Mouse (Mus musculus) cortical plate, adult 2 months (tissue): Measurements from ENCODE around the gene Ccdc172. TPM values are rescaled to one million over a fixed set of nuclear protein-coding genes. Genes with fewer than 3 reads are reported as not detected.

Experiments
- H3K27ac ChIP-seq: fragments of 200-500 bp; 2 replicates; pipeline ENCODE4 v1.5.1; 2012; ENCODE audit warnings: low read length, control low read depth, inconsistent platforms; ENCODE audit not compliant: insufficient read depth
- H3K4me1 ChIP-seq: fragments of 200-500 bp; 2 replicates; pipeline ENCODE4 v1.6.1; 2011; ENCODE audit warnings: low read length; ENCODE audit not compliant: control insufficient read depth, insufficient read depth
- H3K4me3 ChIP-seq: fragments of 200-500 bp; 2 replicates; pipeline ENCODE4 v1.5.1; 2011; ENCODE audit warnings: mild to moderate bottlenecking, low read length, control low read depth; ENCODE audit not compliant: insufficient read depth
- CTCF ChIP-seq: fragments of 200-500 bp; IDR thresholded peaks from 2 replicates; pipeline ENCODE4 v1.5.1; 2011; ENCODE audit warnings: mild to moderate bottlenecking, control low read depth, low read length; ENCODE audit not compliant: insufficient read depth; ENCODE audit errors: extremely low read depth
- POLR2A ChIP-seq: fragments of 200-500 bp; IDR thresholded peaks from 2 replicates; pipeline ENCODE4 v1.6.1; 2011; ENCODE audit warnings: mild to moderate bottlenecking, low read length, control low read depth; ENCODE audit not compliant: insufficient read depth; ENCODE audit errors: extremely low read depth
- polyA plus RNA-seq: library from polyadenylated mRNA; depleted of rRNA; stranded (reverse); fragments of >200 nt; gene quantifications from 2 replicates; pipeline ENCODE4 v1.2.3, GENCODE M21; 2012; rRNA removed

Gene Ccdc172
- polyA plus RNA-seq: 0.09 TPM in 1 of 2 replicates, not detected in the other

DNA sequence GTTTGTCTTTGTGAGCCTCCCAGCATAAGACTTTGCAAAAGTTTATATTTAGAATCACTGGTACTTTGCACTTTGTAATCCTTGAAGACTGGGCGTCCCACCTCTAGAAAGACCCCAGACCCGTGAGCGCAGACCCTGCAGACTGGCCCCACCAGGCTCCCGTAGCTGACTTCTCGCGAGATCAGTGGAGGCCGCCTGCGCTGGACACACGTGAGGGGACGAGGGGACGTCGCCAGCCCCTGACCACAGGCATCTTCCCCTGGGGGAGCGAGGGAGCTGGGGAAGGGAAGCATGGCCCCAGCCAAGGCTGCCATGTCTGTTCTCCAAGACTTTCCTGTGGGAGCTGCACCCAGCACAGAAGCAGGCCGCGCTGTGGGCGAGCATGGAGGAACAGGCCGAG lies at the start of gene Ccdc172:
TSS of gene Ccdc172 (plus strand) at position 176 of the 400 bp plus-strand sequence.
- H3K27ac ChIP-seq: no peak within 1 kb of the TSS
- no peaks in the 10 kb centered on the region for H3K4me1 ChIP-seq
- no peak for TF ChIP-seq POLR2A
- TF ChIP-seq CTCF: no peak
- no peak within 1 kb of the TSS for H3K4me3 ChIP-seq

DNA sequence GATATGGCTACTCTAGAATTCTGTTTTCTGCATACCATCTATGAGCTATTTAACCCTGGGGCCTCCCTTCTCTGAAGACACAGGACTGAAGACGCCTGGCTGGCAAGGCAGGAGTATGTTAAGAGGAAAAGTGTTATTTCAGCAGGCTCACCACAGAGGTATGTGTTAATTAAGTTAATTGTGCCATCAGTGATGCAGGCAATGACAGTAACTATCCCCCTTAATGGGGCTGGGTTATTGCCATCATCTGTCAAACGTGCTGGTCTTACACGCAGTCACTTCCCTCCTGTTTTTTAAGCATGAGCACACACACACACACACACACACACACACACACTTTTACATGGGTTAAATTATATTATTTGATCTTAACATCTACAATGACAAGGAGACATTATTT lies 48.0 kb upstream of the Ccdc172 start:
- TF ChIP-seq POLR2A (no peak), CTCF (no peak)
- no peak overlapping the region for H3K4me3 ChIP-seq

DNA sequence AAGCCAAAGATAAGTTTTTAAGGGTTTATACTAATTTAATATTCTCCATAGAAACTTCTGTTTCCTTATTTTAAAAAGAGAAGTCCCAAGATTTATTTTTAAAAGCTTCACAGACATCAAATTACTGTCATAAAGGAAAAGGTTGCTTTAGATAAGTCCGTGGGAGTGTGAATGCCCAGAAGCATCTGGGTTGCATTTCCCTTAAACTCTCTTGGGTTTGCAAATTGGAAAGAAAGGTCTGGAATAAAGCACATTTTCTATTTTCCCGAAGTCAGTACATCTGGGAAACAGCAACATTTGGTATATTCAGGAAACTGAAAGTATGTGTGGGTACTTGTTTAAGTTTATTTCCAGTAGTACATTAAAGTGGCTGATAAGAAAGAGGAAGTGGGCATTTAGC lies 43.5 kb upstream of the Ccdc172 start:
- Histone ChIP-seq H3K27ac (no peak overlapping the region), H3K4me1 (0 out of 2 replicates have a peak, but pooled peaks cover 1% of the 10 kb centered on the region), H3K4me3 (no peak overlapping the region)
- TF ChIP-seq CTCF (no peak), POLR2A (no peak)

More for the DNA sequence above, 48.0 kb upstream of the Ccdc172 start:
- Histone ChIP-seq H3K4me1 (0 out of 2 replicates have a peak, but pooled peaks cover 1% of the 10 kb centered on the region), H3K27ac (no peak overlapping the region)

DNA sequence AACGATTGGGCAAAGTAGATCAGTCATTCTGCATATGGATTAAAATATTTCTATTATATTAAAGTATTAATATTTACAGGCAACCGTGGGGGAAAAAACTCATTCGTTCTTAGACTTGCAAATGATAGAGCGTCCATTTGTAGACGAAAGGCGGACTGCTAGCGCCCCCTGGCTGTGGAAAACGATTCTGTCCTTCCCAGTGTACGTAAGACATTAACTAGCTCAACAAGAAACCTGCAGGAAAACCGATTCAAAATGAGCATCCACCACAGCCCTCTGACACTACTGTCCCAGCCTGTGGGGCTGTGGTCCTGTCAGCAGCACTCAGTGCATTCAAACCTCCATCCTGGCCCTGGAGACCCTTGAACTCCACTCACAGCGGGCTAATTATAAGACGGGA lies 42.4 kb upstream of the Ccdc172 start:
- no peak overlapping the region for H3K4me3 ChIP-seq
- TF ChIP-seq POLR2A: no peak
- peak; percentile 93 for TF ChIP-seq CTCF
- 0 out of 2 replicates have a peak, but pooled peaks cover 1% of the 10 kb centered on the region for H3K4me1 ChIP-seq
- no peak overlapping the region for H3K27ac ChIP-seq

DNA sequence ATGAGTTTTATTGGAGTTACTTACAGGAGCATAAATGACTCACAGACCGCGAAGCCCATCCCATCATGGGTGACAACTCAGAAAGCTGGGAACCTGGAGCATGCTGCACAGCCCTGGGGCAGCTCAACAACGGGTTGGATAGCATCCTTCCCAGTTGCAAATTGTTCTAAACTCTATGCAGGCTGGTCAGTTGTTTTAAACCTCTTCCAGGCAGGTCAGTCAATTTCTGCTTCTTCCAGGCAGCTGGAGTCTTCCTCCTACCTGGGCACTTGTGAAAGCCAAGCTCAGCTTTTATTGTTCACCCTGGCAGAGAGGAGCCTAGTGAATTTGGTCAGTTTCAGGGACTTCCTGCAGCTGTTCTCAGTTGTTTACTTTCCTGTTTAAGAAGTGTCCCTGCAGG lies 37.5 kb upstream of the Ccdc172 start:
- Histone ChIP-seq H3K4me3 (no peak overlapping the region), H3K4me1 (no peaks in the 10 kb centered on the region), H3K27ac (no peak overlapping the region)
- no peak for TF ChIP-seq POLR2A
- no peak for TF ChIP-seq CTCF

DNA sequence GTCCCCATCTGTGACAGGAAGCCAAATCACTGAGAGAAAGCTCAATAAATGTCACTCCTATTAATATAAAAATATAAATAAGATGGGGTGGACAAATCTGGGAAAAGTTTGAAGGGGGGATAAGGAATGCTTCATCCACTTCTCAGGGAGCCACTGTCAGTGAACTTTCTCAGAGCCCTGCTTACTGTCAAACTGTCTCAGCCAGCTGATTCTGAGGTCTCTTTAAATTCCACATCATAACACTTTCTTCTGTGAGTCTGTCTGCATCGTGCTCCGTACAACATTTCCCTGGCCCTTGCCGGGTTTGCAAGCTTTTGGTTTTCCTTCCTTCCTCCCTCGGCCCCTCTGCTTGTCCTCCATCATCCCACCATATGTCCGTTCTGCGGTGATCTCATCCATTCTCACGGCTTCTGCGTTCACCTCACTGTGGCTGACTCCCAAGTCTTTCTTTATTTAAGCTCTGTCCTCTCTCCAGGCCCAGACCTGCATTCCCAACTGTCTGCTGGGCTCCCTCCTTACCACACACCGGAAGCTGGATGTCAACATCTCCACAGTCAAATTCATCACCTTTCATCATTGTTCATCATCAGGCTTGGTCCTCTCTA lies 29.3 kb upstream of the Ccdc172 start:
- Histone ChIP-seq H3K4me3 (no peak overlapping the region), H3K4me1 (no peaks in the 10 kb centered on the region), H3K27ac (no peak overlapping the region)
- TF ChIP-seq CTCF (no peak), POLR2A (no peak)

DNA sequence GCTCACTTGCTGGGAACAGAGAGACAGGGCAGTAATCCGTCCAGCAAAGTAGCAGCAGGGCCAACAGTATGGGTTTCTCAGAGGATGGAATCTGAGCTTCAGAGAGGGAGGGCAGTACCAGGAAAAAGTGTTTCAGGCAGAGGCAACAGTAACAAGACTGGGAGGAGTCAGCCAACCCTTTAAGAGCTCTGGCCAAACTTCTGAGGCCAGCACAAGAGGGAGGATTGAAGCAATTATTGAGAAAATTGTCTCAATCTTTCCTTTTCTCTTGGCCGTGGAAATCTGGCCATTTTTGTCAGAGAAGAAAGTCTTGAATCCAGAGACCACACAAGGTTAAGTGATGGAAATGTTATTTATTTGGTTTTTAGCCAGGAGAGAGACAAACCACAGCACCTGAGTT lies 25.1 kb upstream of the Ccdc172 start:
- Histone ChIP-seq H3K27ac (no peak overlapping the region), H3K4me1 (no peaks in the 10 kb centered on the region), H3K4me3 (no peak overlapping the region)
- no peak for TF ChIP-seq POLR2A
- TF ChIP-seq CTCF: no peak

DNA sequence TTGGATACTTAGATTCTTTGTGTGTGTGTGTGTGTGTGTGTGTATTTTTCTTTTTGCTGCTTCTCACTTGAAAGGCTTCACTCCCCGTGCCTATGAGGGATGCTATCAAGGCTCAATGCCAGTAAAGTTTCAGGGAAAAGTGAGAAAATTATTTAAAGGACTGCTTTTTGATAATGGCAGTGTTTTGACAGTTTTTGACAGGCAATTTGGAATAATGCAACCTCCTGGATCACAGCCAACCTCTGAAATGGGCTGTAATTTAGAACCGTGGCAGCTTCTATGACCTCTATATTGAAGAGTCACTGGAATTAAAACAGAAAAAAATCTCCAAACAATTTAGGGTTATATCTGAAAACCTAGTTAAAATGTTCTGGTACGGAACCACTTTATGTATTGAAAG lies 14.7 kb upstream of the Ccdc172 start:
- Histone ChIP-seq H3K4me1 (no peaks in the 10 kb centered on the region; the same call in 1 of the 2 replicates), H3K4me3 (no peak overlapping the region), H3K27ac (no peak overlapping the region)
- TF ChIP-seq CTCF (no peak), POLR2A (no peak)

DNA sequence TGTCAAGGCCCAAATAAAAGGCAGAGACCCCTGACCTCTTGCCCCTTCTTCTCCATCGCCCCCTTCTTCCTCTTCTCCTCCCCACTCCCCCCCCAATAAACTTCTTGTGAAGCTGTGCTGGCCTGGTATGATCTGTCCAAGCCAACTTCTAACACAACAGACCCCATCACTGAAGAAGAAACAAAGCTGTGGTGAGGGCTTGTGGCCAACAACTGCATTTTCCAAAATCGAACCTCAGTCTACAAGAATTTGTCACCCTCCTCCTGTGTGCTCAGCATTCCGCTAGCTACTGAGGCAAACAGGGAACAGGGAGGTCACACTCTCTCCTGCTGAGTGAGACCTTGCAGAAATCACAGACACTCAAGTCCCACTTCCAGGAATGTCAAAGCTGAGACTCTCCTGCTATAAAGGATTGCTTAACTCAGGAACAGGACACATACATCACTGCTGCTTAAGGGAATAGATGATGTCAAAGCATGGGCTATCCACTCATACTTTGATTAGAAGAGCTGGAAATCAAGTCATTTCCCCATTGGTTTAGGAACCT lies 12.3 kb upstream of the Ccdc172 start:
- TF ChIP-seq POLR2A (no peak), CTCF (no peak)

DNA sequence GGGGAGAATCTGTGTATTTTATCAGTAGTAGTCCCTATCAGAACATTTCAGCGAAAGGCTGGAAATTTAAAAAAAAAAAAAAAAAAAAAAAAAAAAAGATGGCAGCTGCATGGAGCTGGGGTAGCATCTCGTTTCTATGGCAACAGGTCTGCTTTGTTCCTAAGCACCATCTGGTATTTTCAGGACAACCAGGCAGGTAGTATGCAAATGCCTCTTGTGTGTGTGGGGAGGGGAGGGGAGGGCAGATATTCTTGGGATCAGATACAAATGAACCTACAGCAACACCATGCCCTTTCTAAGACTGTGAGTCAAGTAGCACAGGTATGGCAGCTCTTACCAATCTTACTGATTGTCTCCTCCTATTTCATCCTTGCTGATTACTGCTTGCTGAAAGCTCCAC lies 11.7 kb upstream of the Ccdc172 start:
- no peaks in the 10 kb centered on the region; the same call in 1 of the 2 replicates for H3K4me1 ChIP-seq
- no peak overlapping the region for H3K4me3 ChIP-seq
- H3K27ac ChIP-seq: no peak overlapping the region
- TF ChIP-seq CTCF (no peak), POLR2A (no peak)

More for the DNA sequence above, 12.3 kb upstream of the Ccdc172 start:
- Histone ChIP-seq H3K4me3 (no peak overlapping the region), H3K27ac (no peak overlapping the region), H3K4me1 (no peaks in the 10 kb centered on the region; the same call in 1 of the 2 replicates)
